Mouse (Mus musculus) 3134 (cell line): Measurements from ENCODE around the gene Pramef8.
"Not testable (repeated sequence)": the region's sequence is repeated elsewhere in the genome, so short reads cannot be mapped to it uniquely, and the experiment has no call there.

Experiments
- DNase-seq: peaks from one replicate; pipeline ENCODE4 v3.0.0-alpha.2; 2011; ENCODE audit warnings: low spot score; ENCODE audit not compliant: insufficient read length; ENCODE audit errors: extremely low read depth

The Pramef8 gene

DNA sequence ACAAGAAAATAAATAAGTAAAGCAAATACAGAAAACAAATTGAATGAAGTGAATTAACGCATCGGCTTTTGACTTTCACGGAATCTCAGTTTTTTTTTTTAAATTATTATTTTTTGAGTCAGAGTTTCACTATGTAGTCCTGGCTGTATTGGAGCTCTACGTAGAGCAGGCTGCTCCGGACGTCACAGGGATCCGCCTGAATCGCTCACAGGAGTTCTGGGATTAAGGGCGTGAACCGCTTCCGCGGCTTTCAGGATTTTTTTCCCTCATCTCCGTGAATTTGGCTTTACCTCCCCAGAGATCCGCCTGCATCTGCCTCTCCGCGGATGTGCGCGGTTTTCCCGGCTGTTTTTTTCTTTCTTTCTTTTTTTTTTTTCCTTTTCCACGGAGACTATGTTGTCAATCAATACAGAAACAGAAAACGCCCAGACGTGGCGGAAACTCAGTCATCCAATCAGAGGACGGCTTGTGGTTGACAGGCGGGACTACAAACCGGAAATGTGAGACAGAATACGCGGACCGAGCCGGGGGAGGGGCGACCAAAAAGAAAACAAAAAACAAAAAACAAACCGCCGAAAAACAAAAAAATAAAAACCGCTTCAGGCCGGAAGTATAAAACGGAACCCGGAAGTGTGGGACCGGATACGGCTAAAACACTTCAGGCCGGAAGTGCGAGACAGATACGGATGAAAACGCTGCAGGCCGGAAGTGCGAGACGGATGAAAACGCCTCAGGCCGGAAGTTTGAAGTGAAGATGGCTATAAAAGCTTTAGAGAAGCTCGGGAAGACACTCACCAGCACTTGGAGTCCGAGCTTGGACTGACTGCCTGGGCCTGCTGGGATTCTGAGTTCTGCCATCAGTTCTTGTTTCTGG lies at the start of gene Pramef8:
Gene Pramef8 (plus strand): TSS at position 208 of the 874 bp plus-strand sequence.
- peak; percentile 83 for DNase-seq

GRCm38 (mm10) chr4:143366415-143367041 lies 45.7 kb upstream of the Pramef8 start:
- DNase-seq: no peak

DNA sequence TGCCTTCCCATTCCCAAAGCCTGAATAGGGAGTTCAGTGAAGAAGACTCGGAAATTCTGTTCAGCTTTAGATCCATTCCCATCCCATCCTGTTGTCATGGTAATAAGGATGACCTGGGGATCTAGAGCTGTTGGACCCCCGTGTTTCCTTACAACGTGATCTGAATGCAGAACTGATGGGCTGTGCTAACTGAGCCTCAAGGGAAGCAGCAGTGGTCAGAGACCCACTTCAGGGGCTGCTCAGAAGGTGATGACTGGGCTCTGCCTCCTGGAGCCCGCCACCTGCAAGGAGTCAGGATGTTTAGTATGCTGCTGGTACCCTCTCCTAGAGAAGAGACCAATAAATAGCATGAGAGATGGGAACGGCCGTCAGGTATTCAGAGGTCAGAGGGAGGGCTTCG lies 32.7 kb upstream of the Pramef8 start:
- no peak for DNase-seq

GRCm38 (mm10) chr4:143379931-143380715 lies 32.1 kb upstream of the Pramef8 start:
- DNase-seq: no peak

DNA sequence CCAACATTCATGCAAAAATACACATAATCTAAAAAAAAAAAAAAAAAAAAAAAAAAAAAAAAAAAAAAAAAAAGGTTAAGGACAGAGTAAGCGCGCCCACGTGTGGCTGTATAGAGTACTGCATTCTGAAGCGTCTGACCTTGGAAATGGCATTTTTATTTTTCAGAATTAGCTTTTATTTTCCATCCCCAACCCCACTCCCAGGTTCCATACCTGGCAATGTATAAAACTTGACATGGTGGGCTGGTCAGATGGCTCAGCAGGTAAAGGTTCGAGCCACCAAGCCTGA lies 31.6 kb upstream of the Pramef8 start:
- DNase-seq: no peak

DNA sequence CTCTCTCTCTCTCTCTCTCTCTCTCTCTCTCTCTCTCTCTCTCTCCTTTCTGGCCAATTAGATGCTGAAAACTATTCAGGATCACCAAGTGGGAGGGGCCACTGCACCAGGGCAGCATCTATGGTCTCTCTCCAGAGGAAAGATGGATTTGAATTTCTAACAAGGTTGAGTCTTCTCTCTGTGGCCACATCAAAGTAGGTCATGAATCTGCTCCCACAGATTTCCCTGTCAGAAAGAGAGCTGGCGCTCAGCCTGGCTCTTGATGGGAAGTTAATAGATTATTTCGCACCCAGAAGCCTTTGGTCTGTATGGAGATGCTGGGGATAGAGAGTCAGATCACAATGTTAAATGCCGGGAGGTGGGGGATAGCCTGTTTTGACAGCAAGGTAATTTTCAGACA lies 30.1 kb upstream of the Pramef8 start:
- no peak for DNase-seq

- no peak for DNase-seq
Observed at GRCm38 (mm10) chr4:143383646-143384045, 28.6 kb upstream of the Pramef8 start.

GRCm38 (mm10) chr4:143388955-143389702 lies 23.1 kb upstream of the Pramef8 start:
- DNase-seq: no peak

- DNase-seq: no peak
Observed at GRCm38 (mm10) chr4:143394181-143394580, 18.0 kb upstream of the Pramef8 start, which contains the start of gene Pramel1. Gene Pramel1, plus strand, starts transcription at chr4:143394428.

DNA sequence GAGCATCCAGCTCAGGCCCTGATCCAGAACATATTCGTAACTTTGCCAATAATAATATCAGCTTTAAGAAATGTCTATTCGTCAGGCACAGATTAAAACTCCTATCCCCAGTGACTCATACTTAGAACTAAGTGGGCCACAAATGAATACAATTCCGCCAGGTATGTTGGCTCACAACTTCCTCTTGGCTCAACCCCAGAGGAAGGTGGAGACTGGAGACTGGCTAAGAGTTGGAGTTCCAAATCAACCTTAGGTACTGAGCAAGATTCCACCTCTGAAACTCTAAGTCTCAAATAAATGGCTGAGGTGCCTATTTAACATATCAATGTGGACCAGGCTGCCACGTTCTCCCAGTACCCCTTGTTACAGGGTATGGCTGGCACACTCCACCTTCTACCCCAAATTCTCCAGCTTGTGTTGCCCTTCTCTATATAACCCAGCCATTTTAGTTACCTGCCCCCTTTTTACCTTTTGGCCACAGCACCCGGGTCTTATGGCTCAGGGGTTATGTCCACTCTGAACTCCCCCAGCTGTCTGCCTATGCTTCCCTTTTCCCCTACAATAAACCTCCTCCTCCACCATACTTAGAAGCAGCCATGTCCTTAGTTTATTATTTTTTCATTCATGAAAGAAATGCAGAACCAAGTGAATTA lies 534 bp upstream of the Pramef8 start:
- DNase-seq: no peak

DNA sequence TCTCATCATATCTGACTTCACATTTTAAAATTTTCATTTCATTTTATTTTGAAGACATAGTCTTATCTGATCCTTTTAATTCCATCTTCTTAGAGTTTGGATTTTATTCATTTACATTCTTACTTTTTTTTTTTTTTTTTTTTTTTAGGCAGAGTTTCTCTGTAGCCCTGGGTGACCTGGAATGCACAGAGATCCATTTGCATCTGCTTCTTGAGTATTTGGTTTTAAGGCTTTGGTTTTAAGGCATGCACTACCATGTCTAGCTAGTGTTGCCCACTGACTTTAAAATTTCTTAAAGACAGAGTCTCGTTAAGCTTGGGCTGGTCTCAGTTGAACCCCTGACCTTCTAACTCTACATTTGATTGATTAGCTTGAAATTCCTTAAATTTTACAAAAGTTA lies 1.4 kb downstream of the Pramef8 start:
- no peak for DNase-seq

GRCm38 (mm10) chr4:143414121-143414520 lies 1.9 kb downstream of the Pramef8 start:
- no peak for DNase-seq

GRCm38 (mm10) chr4:143426770-143427169 lies 14.5 kb downstream of the Pramef8 start:
- DNase-seq: not testable (repeated sequence)

DNA sequence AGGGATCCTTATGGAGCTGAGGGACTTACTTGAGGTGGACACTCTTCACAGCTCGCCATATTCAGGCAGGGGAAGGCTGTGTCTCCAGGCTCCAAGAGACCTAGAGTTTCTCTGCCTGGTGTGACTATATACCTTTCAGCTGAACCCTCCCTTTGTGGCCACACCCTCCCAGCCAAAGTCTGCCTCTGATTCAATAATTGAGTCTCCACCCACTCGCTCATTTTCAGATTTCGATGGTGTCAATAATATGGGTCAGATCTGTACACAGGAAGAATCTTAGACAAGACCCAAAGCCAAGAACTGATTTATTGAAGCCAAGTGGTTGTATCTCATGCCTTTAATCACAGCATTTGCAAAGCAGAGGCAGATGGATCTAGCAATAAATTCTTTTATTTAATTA lies 38.0 kb downstream of the Pramef8 start, which contains the start of gene Oog4:
Gene Oog4 (minus strand): TSS at position 101 of the 400 bp plus-strand sequence.
- no peak for DNase-seq
